11 mouse cellular contexts compared by ENCODE assay signal in the genomic region with DNA sequence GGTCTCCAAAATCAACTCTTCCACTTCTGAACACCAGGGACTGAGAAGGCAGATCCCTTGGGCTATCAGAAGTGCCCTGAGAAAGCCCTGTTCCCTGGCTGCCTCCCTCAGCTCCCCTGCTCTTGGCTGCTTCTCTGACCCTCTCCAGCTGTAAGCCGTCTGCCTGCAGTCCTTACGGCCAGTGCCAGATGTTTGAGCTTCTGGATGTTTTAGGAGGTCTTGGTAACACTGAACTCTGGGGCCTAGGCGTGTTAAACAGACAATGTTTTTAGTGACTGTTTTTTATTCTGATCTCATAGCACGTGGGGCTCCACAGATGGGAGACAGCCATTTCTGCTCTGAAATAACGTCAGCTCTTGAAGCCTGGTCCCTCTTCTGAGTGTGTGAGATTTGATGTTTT. TPM values are rescaled to one million over a fixed set of nuclear protein-coding genes. Genes with fewer than 3 reads are reported as not detected.
DNase-seq lines count a peak whose midpoint lies in the region; ATAC-seq lines count a peak whose summit lies in the region.
"Had no signal": no experiment of that assay in that cellular context is flagged by ENCODE, and none has a peak within 500 bp of the region (broad histone marks: within the 10 kb centered on the region; RNA-seq: fewer than 3 reads in every experiment).

No protein-coding gene starts in this region.

- peak; percentile 56 for DNase-seq in embryo, embryonic 10.5 days (ENCODE audit: low spot score)
- peak; percentile 22 for DNase-seq in embryonic facial prominence, embryonic 10.5 days (ENCODE audit: low spot score)
- DNase-seq in heart, postnatal 25 days (ENCODE audit: low spot score), result peak; percentile 39
- no peak for DNase-seq in layer of hippocampus, postnatal 36 days
- no peak for DNase-seq in adrenal gland, postnatal 36 days
- DNase-seq in cerebellum, adult 9-11 months, result no peak
- DNase-seq: right cerebral cortex, postnatal 25 days had no signal

- no peak overlapping the region for H3K4me2 ChIP-seq in limb, embryonic 15.5 days
- H3K4me2 ChIP-seq: liver, embryonic 15.5 days had no signal

- peaks cover 13% of the 10 kb centered on the region for H3K4me1 ChIP-seq in embryonic facial prominence, embryonic 10.5 days
- peaks cover 24% of the 10 kb centered on the region for H3K4me1 ChIP-seq in limb, embryonic 15.5 days
- H3K4me1 ChIP-seq: liver, embryonic 15.5 days had no signal

- H3K9me3 ChIP-seq in embryonic facial prominence, embryonic 10.5 days, result peaks cover under 1% of the 10 kb centered on the region; the same call in 1 of the 2 replicates
- H3K9me3 ChIP-seq in limb, embryonic 15.5 days, result no peaks in the 10 kb centered on the region
- H3K9me3 ChIP-seq: liver, embryonic 15.5 days had no signal

- 36% methylated on average over 5 of the region's 5 CpGs for whole genome bisulfite sequencing in embryonic facial prominence, embryonic 10.5 days
- WGBS in limb, embryonic 15.5 days, result 19% methylated on average over 5 of the region's 5 CpGs

- H3K4me3 ChIP-seq in embryonic facial prominence, embryonic 10.5 days, result no peak overlapping the region
- no peak overlapping the region for H3K4me3 ChIP-seq in limb, embryonic 15.5 days
- H3K4me3 ChIP-seq: liver, embryonic 15.5 days; myocyte had no signal

- intact Hi-C loops in heart, postnatal 25 days (cut with DNase I), result no loop called here

- no peak overlapping the region for H3K9ac ChIP-seq in limb, embryonic 15.5 days
- H3K9ac ChIP-seq: liver, embryonic 15.5 days had no signal

- H3K27me3 ChIP-seq in embryonic facial prominence, embryonic 10.5 days (replicated peaks; ENCODE audit: low read depth, poor library complexity, severe bottlenecking), result no peaks in the 10 kb centered on the region
- no peaks in the 10 kb centered on the region for H3K27me3 ChIP-seq in limb, embryonic 15.5 days
- H3K27me3 ChIP-seq: liver, embryonic 15.5 days had no signal

- no peak overlapping the region for H3K27ac ChIP-seq in embryonic facial prominence, embryonic 10.5 days (replicated peaks)
- 0 out of 2 replicates have a peak overlapping the region, but pooled peaks have one; percentile 27 for H3K27ac ChIP-seq in limb, embryonic 15.5 days
- H3K27ac ChIP-seq: liver, embryonic 15.5 days had no signal

- H3K36me3 ChIP-seq in embryonic facial prominence, embryonic 10.5 days (replicated peaks), result no peaks in the 10 kb centered on the region
- no peaks in the 10 kb centered on the region for H3K36me3 ChIP-seq in limb, embryonic 15.5 days
- H3K36me3 ChIP-seq: liver, embryonic 15.5 days had no signal

- ATAC-seq in limb, embryonic 15.5 days (ENCODE audit: insufficient number of reproducible peaks, low FRiP score, low TSS enrichment, low read depth), result no peak

RNA-seq across cellular contexts. Expression of a gene that starts 18.0 kb away (rescaled TPM):
- 1.5 and 1.9 TPM in 2 replicates for polyA plus RNA-seq in embryonic facial prominence, embryonic 10.5 days (2016; fragmentation: Nextera tagmentation; extraction: Ambion mirVana)
- 1 to 10 TPM; 3.5 to 4.3 TPM for total RNA-seq in heart, postnatal 25 days (2021)
- 8.0 and 8.4 TPM in 2 replicates for polyA plus RNA-seq in limb, embryonic 15.5 days (2015; fragmentation: Nextera tagmentation; extraction: Ambion mirVana)
- 1 to 10 TPM; 5.6 to 5.9 TPM for total RNA-seq in layer of hippocampus, postnatal 36 days (2021)
- total RNA-seq in adrenal gland, postnatal 36 days (2021), result 1 to 10 TPM; 2.9 to 3.5 TPM
- total RNA-seq: MEL had no signal
- polyA plus RNA-seq: myocyte had no signal

RNA-seq across cellular contexts. Expression of a gene that starts 31.1 kb away (rescaled TPM):
- polyA plus RNA-seq in embryonic facial prominence, embryonic 10.5 days (2016; fragmentation: Nextera tagmentation; extraction: Ambion mirVana), result 100 and 101 TPM in 2 replicates
- total RNA-seq in heart, postnatal 25 days (2021), result 10 to 100 TPM; 19.5 TPM
- 74.3 and 74.9 TPM in 2 replicates for polyA plus RNA-seq in limb, embryonic 15.5 days (2015; fragmentation: Nextera tagmentation; extraction: Ambion mirVana)
- total RNA-seq in layer of hippocampus, postnatal 36 days (2021), result 10 to 100 TPM; 37.2 to 38.7 TPM
- 10 to 100 TPM; 25.2 to 27.4 TPM for total RNA-seq in adrenal gland, postnatal 36 days (2021)

Comparison
In these comparisons a context has a peak if more than half of its experiments do, and no peak if none do; other contexts are left out.
1. DNase-seq: peak in embryo, embryonic 10.5 days (single experiment), embryonic facial prominence, embryonic 10.5 days (single experiment) and heart, postnatal 25 days (single experiment); none in layer of hippocampus, postnatal 36 days (0 of 2), adrenal gland, postnatal 36 days (0 of 2) and cerebellum, adult 9-11 months (single experiment).